Mouse (Mus musculus): ENCODE data around the gene Abcb4. TPM values are rescaled to one million over a fixed set of nuclear protein-coding genes. Genes with fewer than 3 reads are reported as not detected.
"Not testable (repeated sequence)": the region's sequence is repeated elsewhere in the genome, so short reads cannot be mapped to it uniquely, and the experiment has no call there.

The Abcb4 gene
- total RNA-seq, 4 experiments from 2014 or later, result 20.1 to 27.8 (median 21.8) TPM

- no peak for DNase-seq (ENCODE audit: low spot score)
These were observed 11.0 kb downstream of the Abcb4 start for GRCm38 (mm10) chr5:8904539-8904938.

GRCm38 (mm10) chr5:8911567-8912198 is 18.2 kb downstream of the Abcb4 start:
- no peak for DNase-seq (ENCODE audit: low spot score)

- DNase-seq (ENCODE audit: low spot score), result no peak
These were observed 22.9 kb downstream of the Abcb4 start for GRCm38 (mm10) chr5:8916400-8916799.

GRCm38 (mm10) chr5:8917069-8917468 is 23.6 kb downstream of the Abcb4 start:
- DNase-seq (ENCODE audit: low spot score), result no peak

GRCm38 (mm10) chr5:8928440-8928839 is 34.9 kb downstream of the Abcb4 start:
- no peak for DNase-seq (ENCODE audit: low spot score)

GRCm38 (mm10) chr5:8937965-8938364 is 44.4 kb downstream of the Abcb4 start:
- no peak for DNase-seq (ENCODE audit: low spot score)

GRCm38 (mm10) chr5:8941266-8941665 is 47.7 kb downstream of the Abcb4 start:
- DNase-seq (ENCODE audit: low spot score), result not testable (repeated sequence)

GRCm38 (mm10) chr5:8943836-8944235 is 50.3 kb downstream of the Abcb4 start:
- DNase-seq (ENCODE audit: low spot score), result peak; percentile 27

- DNase-seq (ENCODE audit: low spot score), result no peak
These were observed 54.0 kb downstream of the Abcb4 start for GRCm38 (mm10) chr5:8947423-8948110.

GRCm38 (mm10) chr5:8953660-8954059 is 60.1 kb downstream of the Abcb4 start:
- DNase-seq (ENCODE audit: low spot score), result no peak

- DNase-seq (ENCODE audit: low spot score), result no peak
These were observed 62.0 kb downstream of the Abcb4 start for GRCm38 (mm10) chr5:8955544-8955943.

GRCm38 (mm10) chr5:8960534-8960933 is 67.0 kb downstream of the Abcb4 start:
- DNase-seq (ENCODE audit: low spot score), result no peak

GRCm38 (mm10) chr5:8964487-8964886 is 71.0 kb downstream of the Abcb4 start:
- no peak for DNase-seq (ENCODE audit: low spot score)

GRCm38 (mm10) chr5:8970694-8971093 is 77.2 kb downstream of the Abcb4 start:
- DNase-seq (ENCODE audit: low spot score), result no peak

GRCm38 (mm10) chr5:8972355-8972754 is 78.8 kb downstream of the Abcb4 start:
- no peak for DNase-seq (ENCODE audit: low spot score)

GRCm38 (mm10) chr5:8974721-8975120 is 81.2 kb downstream of the Abcb4 start:
- DNase-seq (ENCODE audit: low spot score), result no peak

GRCm38 (mm10) chr5:8985470-8985869 is 92.0 kb downstream of the Abcb4 start:
- DNase-seq (ENCODE audit: low spot score), result no peak

GRCm38 (mm10) chr5:8987925-8988324 is 94.4 kb downstream of the Abcb4 start:
- no peak for DNase-seq (ENCODE audit: low spot score)

- DNase-seq (ENCODE audit: low spot score), result no peak
These were observed 97.0 kb downstream of the Abcb4 start for GRCm38 (mm10) chr5:8990526-8990925.

GRCm38 (mm10) chr5:8991626-8992025 is 98.1 kb downstream of the Abcb4 start:
- no peak for DNase-seq (ENCODE audit: low spot score)

- peak; percentile 8 for DNase-seq (ENCODE audit: low spot score)
These were observed 102.6 kb downstream of the Abcb4 start for GRCm38 (mm10) chr5:8995966-8996685.

- peak; percentile 94 for DNase-seq (ENCODE audit: low spot score)
These were observed 103.4 kb downstream of the Abcb4 start, which contains the start of gene Crot for GRCm38 (mm10) chr5:8996686-8997512. Gene Crot (minus strand): TSS chr5:8997324.
